8 mouse cellular contexts compared by ENCODE assay signal in the genomic region with DNA sequence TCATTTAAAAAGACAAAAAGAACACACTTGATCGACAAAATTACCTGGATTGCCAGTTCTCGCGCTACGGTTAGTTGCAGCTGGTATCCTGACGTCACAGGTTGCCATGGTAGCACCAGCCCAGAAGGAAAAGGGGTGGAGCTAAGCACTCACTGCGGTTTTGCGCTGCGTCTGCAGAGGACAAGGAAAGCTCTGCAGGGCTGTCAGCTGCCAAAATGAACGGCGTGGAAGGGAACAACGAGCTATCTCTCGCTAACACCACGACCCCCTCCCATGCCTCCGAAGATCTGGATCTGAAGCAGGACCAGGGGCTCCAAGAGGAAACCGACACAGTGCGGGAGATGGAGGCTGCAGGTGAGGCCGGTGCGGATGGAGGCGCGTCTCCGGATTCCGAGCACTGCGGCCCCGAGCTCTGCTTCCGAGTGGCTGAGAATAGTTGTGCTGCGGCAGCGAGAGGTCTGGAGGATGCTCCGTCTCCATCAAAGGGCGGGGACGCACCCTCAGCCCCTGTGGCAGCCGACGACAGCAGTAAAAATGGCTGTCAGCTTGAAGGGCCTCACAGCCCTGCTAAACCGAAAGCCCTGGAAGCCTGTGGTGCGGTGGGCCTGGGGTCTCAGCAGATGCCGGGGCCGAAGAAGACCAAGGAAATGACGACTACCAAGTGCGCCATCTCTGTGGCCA. TPM values are rescaled to one million over a fixed set of nuclear protein-coding genes. Genes with fewer than 3 reads are reported as not detected.
A peak's percentile ranks its signal among the peaks of the same experiment; 100 is the strongest.
DNase-seq lines count a peak whose midpoint lies in the region; ATAC-seq lines count a peak whose summit lies in the region.

A gene (plus strand): TSS at position 144 of the 681 bp plus-strand sequence.

- peak; percentile 90 for DNase-seq in adrenal gland, adult 8-10 months
- peak; percentile 88 for DNase-seq in embryo, embryonic 11.5 days (ENCODE audit: low read depth, low spot score)
- DNase-seq in gastrocnemius, postnatal 25 days, result peak; percentile 85
- DNase-seq in intestine, embryonic 14.5 days (ENCODE audit: low spot score), result peak; percentile 94
- DNase-seq in left cerebral cortex, postnatal 10 days (ENCODE audit: extremely low spot score in 1 of 2, low spot score in 2 of 2), result peak; percentile 95 to 96
- DNase-seq in right cerebral cortex, postnatal 10 days (ENCODE audit: low spot score in 2 of 2), result peak; percentile 97 to 98
- DNase-seq in urinary bladder, postnatal 14 days (ENCODE audit: low spot score), result peak; percentile 91

- intact Hi-C loops in left cerebral cortex, postnatal 10 days (cut with DNase I), result no loop called here

- 0 out of 2 replicates have a peak, but pooled peaks cover 8% of the 10 kb centered on the region for H3K4me1 ChIP-seq in intestine, embryonic 14.5 days (replicated peaks; ENCODE audit: control insufficient read depth, insufficient read depth, low read length)

- H3K9ac ChIP-seq in intestine, embryonic 14.5 days (ENCODE audit: low read length), result peak within 1 kb of the TSS; percentile 59

- H3K9me3 ChIP-seq in intestine, embryonic 14.5 days (ENCODE audit: control insufficient read depth, low read length), result no peaks in the 10 kb centered on the region

- WGBS in intestine, embryonic 14.5 days, result under 1% methylated on average over 38 of the region's 38 CpGs

- H3K4me2 ChIP-seq in intestine, embryonic 14.5 days (ENCODE audit: low read length), result peak within 1 kb of the TSS; percentile 69

- H3K4me3 ChIP-seq in intestine, embryonic 14.5 days (ENCODE audit: low read depth, low read length), result peak within 1 kb of the TSS; percentile 75

- no peaks in the 10 kb centered on the region for H3K27me3 ChIP-seq in intestine, embryonic 14.5 days (replicated peaks; ENCODE audit: control insufficient read depth, insufficient read depth, low read length)

- H3K27ac ChIP-seq in intestine, embryonic 14.5 days (ENCODE audit: low read depth), result peak within 1 kb of the TSS; percentile 74

- 0 out of 2 replicates have a peak, but pooled peaks cover 2% of the 10 kb centered on the region for H3K36me3 ChIP-seq in intestine, embryonic 14.5 days (ENCODE audit: control insufficient read depth, insufficient read depth, low read length)

- ATAC-seq in intestine, embryonic 14.5 days (replicated peaks; ENCODE audit: low FRiP score, low TSS enrichment, low read depth), result peak; percentile 98
- peak; percentile 95 for ATAC-seq in megakaryocyte progenitor cell, adult 5-6 weeks (replicated peaks; ENCODE audit: poor library complexity)

RNA-seq across cellular contexts. Expression of the gene that starts here (rescaled TPM):
- total RNA-seq in adrenal gland, adult 8-10 months (2022), result 10 to 100 TPM; 20.5 to 34.6 (median 26.4) TPM
- total RNA-seq in gastrocnemius, postnatal 25 days (2021), result 1 to 10 TPM; 1.1 to 1.2 TPM
- 8.1 and 10.0 TPM in 2 replicates for polyA plus RNA-seq in intestine, embryonic 14.5 days (2014; fragmentation: Nextera tagmentation; extraction: Ambion mirVana)
- 100 to 1,000 TPM; 335 to 337 TPM for total RNA-seq in left cerebral cortex, postnatal 10 days (2021)
- 3.2 and 3.6 TPM in 2 replicates for total RNA-seq in megakaryocyte progenitor cell, adult 5-6 weeks (2015)
- total RNA-seq in megakaryocyte progenitor cell, adult 5-6 weeks (2017), result 1.0 and 1.8 TPM in 2 replicates

Comparison
In these comparisons a context has a peak if more than half of its experiments do, and no peak if none do; other contexts are left out.
1. Peak in every context shown above with its lines: DNase-seq, ATAC-seq, H3K4me3 ChIP-seq and H3K27ac ChIP-seq.
2. RNA of the gene that starts here (total RNA-seq): 335 to 337 TPM in left cerebral cortex, postnatal 10 days; 20.5 to 34.6 TPM in adrenal gland, adult 8-10 months, 1.0 to 3.6 TPM in megakaryocyte progenitor cell, adult 5-6 weeks and 1.1 to 1.2 TPM in gastrocnemius, postnatal 25 days; every median in the first group is over 4 times any median in the second.